Mouse (Mus musculus) liver, postnatal 0 days (tissue): ENCODE measurements around the gene Gm20517.

Experiments
- CTCF ChIP-seq: sonication (generic); IDR thresholded peaks from 2 replicates; pipeline ENCODE4 v1.5.1; 2016; ENCODE audit warnings: antibody characterized with exemption, low read depth
- EP300 ChIP-seq: IDR thresholded peaks from 2 replicates; pipeline ENCODE4 v1.6.1; 2016; ENCODE audit warnings: antibody characterized with exemption, low read depth, mild to moderate bottlenecking

DNA sequence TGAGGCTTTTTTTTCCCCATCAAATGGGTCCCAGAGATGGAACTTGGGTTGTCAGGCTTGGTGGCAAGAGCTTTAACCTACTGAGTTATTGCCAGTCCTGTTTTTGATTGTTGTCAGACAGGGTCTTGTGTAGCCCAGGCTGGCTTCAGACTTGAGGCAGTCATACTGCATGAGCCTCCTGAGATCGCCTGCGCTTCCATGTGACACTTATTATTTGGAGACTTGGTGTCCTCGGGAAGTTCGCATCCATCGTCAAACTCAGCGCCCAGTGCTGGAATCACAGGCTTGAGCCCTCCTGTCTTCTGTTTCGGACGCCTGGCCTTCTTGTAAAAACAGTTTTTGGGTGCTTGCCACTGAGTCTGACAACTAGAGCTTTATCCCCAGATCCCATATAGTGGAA lies 4.7 kb downstream of the Gm20517 start:
- TF ChIP-seq EP300, result no peak
- no peak for TF ChIP-seq CTCF
